Mouse (Mus musculus) fibroblast of lung, adult 2 months (primary cell): ENCODE measurements around the gene Olfr365.

Source experiments
- DNase-seq: peaks from one replicate; pipeline ENCODE4 v3.0.0-alpha.2; 2011; ENCODE audit warnings: low read depth

The Olfr365 gene

GRCm38 (mm10) chr2:37187898-37188297 is at the start of gene Olfr365:
Gene Olfr365, plus strand, starts transcription at chr2:37188198.
- no peak for DNase-seq

- DNase-seq, result no peak
Observed at GRCm38 (mm10) chr2:37139022-37139421, 49.0 kb upstream of the Olfr365 start, which contains the start of gene Olfr364-ps1. Gene Olfr364-ps1, plus strand, starts transcription at chr2:37139322.

GRCm38 (mm10) chr2:37211274-37211673 is 23.3 kb downstream of the Olfr365 start, which contains the start of gene Olfr366:
Gene Olfr366, plus strand, starts transcription at chr2:37211574.
- no peak for DNase-seq
